Mouse (Mus musculus): Measurements from ENCODE around the gene Rcor3. TPM values are rescaled to one million over a fixed set of nuclear protein-coding genes. Genes with fewer than 3 reads are reported as not detected.

Gene Rcor3
- total and polyA plus RNA-seq, 3 experiments, result 1.5 to 3.9 (median 3.1) TPM

- Histone ChIP-seq H3K27ac (ENCODE audit: insufficient read depth, low read depth) (no peak overlapping the region), H3K4me3 (replicated peaks in 1 of 3; ENCODE audit: low read depth in 2 of 3, low read length in 2 of 3, poor library complexity in 1 of 3) (no peak overlapping the region), H3K9ac (ENCODE audit: insufficient read depth, low read depth) (no peak overlapping the region), H3K4me1 (ENCODE audit: control insufficient read depth in 1 of 2, insufficient read depth in 2 of 2) (peaks cover 21 to 69% of the 10 kb centered on the region in 2 experiments), H3K27me3 (replicated peaks) (no peaks in the 10 kb centered on the region), H3K9me3 (replicated peaks; ENCODE audit: low read length) (peaks cover 13% of the 10 kb centered on the region), H3K36me3 (replicated peaks in 1 of 2; ENCODE audit: control insufficient read depth in 1 of 2, insufficient read depth in 1 of 2, low read length in 1 of 2) (peaks cover 11 to 58% of the 10 kb centered on the region in 2 experiments), H3K79me2 (replicated peaks; ENCODE audit: control insufficient read depth, extremely low read depth, insufficient read depth, poor library complexity, severe bottlenecking) (no peaks in the 10 kb centered on the region), H3K4me2 (ENCODE audit: insufficient read depth, low read depth, poor library complexity, severe bottlenecking) (no peak overlapping the region)
- TF ChIP-seq ELF1 (IDR thresholded peaks at IDR 0.05; ENCODE audit: low read depth, low read length), result no peak
- no peak for TF ChIP-seq MYC (IDR thresholded peaks at IDR 0.05; ENCODE audit: low read depth, low read length)
- no peak for TF ChIP-seq ZMIZ1 (IDR thresholded peaks at IDR 0.05; ENCODE audit: low read depth, low read length)
- no peak for TF ChIP-seq JUND (conservative IDR thresholded peaks at IDR 0.05; ENCODE audit: low read depth, low read length)
- no peak for TF ChIP-seq RCOR1 (conservative IDR thresholded peaks at IDR 0.05; ENCODE audit: low read depth, low read length)
- no peak for TF ChIP-seq EP300 (IDR thresholded peaks at IDR 0.05; ENCODE audit: low read length)
- no peak for TF ChIP-seq CTCF (conservative IDR thresholded peaks at IDR 0.05 in 1 of 2, IDR thresholded peaks at IDR 0.05 in 1 of 2; ENCODE audit: low read depth in 2 of 2, low read length in 2 of 2)
- no peak for TF ChIP-seq UBTF (IDR thresholded peaks at IDR 0.05; ENCODE audit: low read depth, low read length)
- no peak for TF ChIP-seq SMC3 (IDR thresholded peaks at IDR 0.05; ENCODE audit: low read depth, low read length)
- no peak for TF ChIP-seq IRF4 (IDR thresholded peaks at IDR 0.05; ENCODE audit: low read depth, low read length)
- TF ChIP-seq ZKSCAN1 (IDR thresholded peaks at IDR 0.05; ENCODE audit: borderline replicate concordance, low read depth, low read length), result no peak
- no peak for TF ChIP-seq RAD21 (IDR thresholded peaks at IDR 0.05; ENCODE audit: low read depth, low read length)
- TF ChIP-seq USF1 (IDR thresholded peaks at IDR 0.05; ENCODE audit: low read depth, low read length), result no peak
- no peak for DNase-seq (ENCODE audit: extremely low read depth)
- in situ Hi-C loops (cut with MboI; ENCODE audit: low pct_ligation_motif_present, low pct_unique_long_range_greater_than_20kb, low sequenced_read_pairs), result no loop called here
- dilution Hi-C loops (cut with MboI; ENCODE audit: extremely low pct_ligation_motif_present, extremely low pct_unique_long_range_greater_than_20kb, low sequenced_read_pairs), result no loop called here
Observed at GRCm38 (mm10) chr1:192076796-192077535, 60.9 kb downstream of the Rcor3 start.

GRCm38 (mm10) chr1:192076101-192076500 lies 61.8 kb downstream of the Rcor3 start:
- Histone ChIP-seq H3K79me2 (replicated peaks; ENCODE audit: control insufficient read depth, extremely low read depth, insufficient read depth, poor library complexity, severe bottlenecking) (no peaks in the 10 kb centered on the region), H3K4me3 (replicated peaks in 1 of 3; ENCODE audit: low read depth in 2 of 3, low read length in 2 of 3, poor library complexity in 1 of 3) (no peak overlapping the region), H3K4me1 (ENCODE audit: control insufficient read depth in 1 of 2, insufficient read depth in 2 of 2) (peaks cover 21 to 72% of the 10 kb centered on the region in 2 experiments), H3K9me3 (replicated peaks; ENCODE audit: low read length) (peaks cover 4% of the 10 kb centered on the region), H3K27ac (ENCODE audit: insufficient read depth, low read depth) (no peak overlapping the region), H3K36me3 (replicated peaks in 1 of 2; ENCODE audit: control insufficient read depth in 1 of 2, insufficient read depth in 1 of 2, low read length in 1 of 2) (peaks cover 11 to 57% of the 10 kb centered on the region in 2 experiments), H3K4me2 (ENCODE audit: insufficient read depth, low read depth, poor library complexity, severe bottlenecking) (no peak overlapping the region), H3K27me3 (replicated peaks) (no peaks in the 10 kb centered on the region), H3K9ac (ENCODE audit: insufficient read depth, low read depth) (no peak overlapping the region)
- DNase-seq (ENCODE audit: extremely low read depth), result no peak
- TF ChIP-seq MXI1 (IDR thresholded peaks at IDR 0.05; ENCODE audit: low read depth, low read length), result no peak
- no peak for TF ChIP-seq JUN (IDR thresholded peaks at IDR 0.05; ENCODE audit: insufficient read depth, low read depth, low read length)
- no peak for TF ChIP-seq EP300 (IDR thresholded peaks at IDR 0.05; ENCODE audit: low read length)
- dilution Hi-C loops (cut with MboI; ENCODE audit: extremely low pct_ligation_motif_present, extremely low pct_unique_long_range_greater_than_20kb, low sequenced_read_pairs) (no loop called here), in situ Hi-C loops (cut with MboI; ENCODE audit: low pct_ligation_motif_present, low pct_unique_long_range_greater_than_20kb, low sequenced_read_pairs) (no loop called here)

Measured in CH12.LX (cell line).